Mouse (Mus musculus): Measurements from ENCODE around the gene Msi1.
"Not testable (repeated sequence)": the region's sequence is repeated elsewhere in the genome, so short reads cannot be mapped to it uniquely, and the experiment has no call there.

Msi1 gene

GRCm38 (mm10) chr5:115488841-115489698 lies 59.7 kb downstream of the Msi1 start:
- peak; percentile 35 for ATAC-seq (ENCODE audit: low TSS enrichment)

DNA sequence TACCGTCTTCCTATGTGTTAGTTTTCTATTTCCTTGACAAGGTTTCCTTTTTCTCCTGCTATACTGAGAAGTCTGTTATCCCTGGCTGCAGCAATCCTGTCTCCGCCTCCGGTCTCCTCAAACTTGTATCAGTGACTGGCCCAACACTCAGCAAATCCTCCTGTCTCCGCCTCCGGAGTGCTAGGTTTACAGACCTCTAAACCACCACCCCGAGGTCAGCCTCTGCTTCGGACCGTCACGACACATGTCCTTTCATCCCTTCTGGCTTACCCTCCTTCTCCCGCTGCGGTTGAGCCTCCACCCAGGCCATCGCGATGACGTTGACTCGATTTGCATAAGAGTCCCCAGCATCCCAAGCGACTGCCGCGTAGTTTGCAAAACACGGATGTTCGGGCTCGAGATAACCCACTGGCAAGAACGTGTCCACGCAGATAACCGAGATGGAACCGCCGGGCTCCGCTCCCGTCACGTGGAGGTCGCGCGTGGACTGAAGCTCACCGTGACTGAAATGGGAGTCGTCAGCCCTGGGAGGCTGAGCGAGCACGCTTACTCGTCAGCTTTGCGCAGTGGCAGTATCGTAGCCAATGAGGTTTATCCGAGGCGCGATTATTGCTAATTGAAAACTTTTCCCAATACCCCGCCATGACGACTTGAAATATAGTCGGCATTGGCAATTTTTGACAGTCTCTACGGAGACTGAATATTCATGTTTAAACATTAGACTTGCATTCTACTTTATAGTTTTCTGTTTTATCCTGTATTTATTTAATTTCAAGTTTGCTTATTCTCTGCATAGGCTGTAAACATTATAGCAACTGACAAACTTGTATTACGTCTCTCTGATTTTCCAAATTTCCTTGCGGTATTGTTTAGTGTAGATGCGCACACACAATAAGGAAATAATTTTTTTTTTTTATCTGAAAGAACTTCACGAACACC lies 60.6 kb downstream of the Msi1 start:
- peak; percentile 67 for ATAC-seq (ENCODE audit: low TSS enrichment)

- ATAC-seq (ENCODE audit: low TSS enrichment) = no peak
Observed at GRCm38 (mm10) chr5:115490638-115491000, 61.2 kb downstream of the Msi1 start.

DNA sequence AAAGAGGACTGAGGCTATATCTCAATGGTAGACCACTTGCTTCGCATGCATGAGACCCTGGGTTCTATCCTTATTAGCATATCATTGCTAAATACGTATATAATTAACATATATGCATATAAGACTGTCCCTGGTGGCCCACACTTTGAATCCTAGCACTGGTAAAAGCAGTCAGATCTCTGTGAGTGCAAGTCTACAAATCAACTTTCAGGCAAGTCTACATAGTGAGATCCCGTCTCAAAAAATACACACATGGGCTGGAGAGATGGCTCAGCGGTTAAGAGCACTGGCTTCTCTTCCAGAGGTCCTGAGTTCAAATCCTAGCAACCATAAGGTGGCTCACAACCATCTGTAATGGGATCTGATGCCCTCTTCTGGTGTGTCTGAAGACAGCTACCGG lies 61.7 kb downstream of the Msi1 start:
- no peak for ATAC-seq (ENCODE audit: low TSS enrichment)

- no peak for ATAC-seq (ENCODE audit: low TSS enrichment)
Observed at GRCm38 (mm10) chr5:115491771-115492322, 62.4 kb downstream of the Msi1 start.

- ATAC-seq (ENCODE audit: low TSS enrichment) = no peak
Observed at GRCm38 (mm10) chr5:115492711-115493335, 63.4 kb downstream of the Msi1 start.

DNA sequence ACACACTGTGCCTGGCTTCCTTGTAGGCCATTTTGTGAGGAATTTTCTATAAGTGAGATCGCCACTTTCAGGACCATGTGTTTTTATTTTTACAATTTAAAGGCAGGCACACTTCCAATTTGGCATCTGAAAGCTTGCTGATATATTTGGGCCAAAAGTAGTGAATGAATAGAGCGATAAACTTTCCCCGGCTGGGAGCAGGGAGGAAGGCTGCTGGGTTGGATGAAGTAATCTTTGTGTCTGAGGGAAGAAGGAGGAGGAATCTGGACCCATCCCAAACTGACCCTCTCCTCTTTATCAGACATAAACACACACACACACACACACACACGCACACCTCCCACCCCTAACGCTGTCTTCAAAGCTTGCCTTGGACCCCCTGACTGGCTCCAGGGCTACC lies 64.0 kb downstream of the Msi1 start:
- ATAC-seq (ENCODE audit: low TSS enrichment) = no peak

DNA sequence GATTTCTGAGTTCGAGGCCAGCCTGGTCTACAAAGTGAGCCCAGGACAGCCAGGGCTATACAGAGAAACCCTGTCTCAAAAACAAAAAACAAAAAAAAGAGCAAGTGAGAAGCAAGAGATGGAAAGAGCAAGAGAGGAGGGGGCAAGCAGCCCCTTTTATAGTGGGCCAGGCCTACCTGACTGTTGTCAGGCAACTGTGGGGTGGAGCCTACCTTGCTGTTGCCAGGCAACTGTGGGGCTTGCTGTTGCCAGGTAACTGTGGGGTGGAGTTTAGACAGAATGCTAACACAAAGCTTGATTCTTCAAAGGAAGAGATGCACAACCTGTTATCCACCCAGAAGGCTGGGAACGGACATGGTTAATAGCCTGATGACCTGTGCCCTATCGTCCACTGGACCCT lies 66.2 kb downstream of the Msi1 start:
- not testable (repeated sequence) for ATAC-seq (ENCODE audit: low TSS enrichment)

DNA sequence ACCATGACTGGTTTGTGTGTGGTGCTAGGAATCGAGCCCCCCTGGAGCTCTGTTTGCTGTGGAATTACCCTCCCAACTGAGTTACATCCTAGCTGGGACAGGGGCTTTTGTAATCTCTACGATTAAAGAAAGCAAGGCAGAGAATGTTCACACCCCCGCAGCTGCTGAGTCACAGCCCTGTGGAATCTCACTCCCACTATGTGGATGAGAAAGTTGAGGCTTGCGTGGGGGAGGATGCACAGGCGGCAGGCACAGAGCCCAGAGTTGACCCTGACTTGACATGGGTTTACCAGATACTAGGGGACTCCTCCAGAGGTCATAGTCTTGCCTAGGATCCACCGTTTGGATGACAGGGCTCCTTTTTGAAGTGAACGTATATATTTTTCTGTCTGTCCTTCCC lies 67.6 kb downstream of the Msi1 start:
- ATAC-seq (ENCODE audit: low TSS enrichment) = peak; percentile 38; the same call in 1 of the 2 replicates

DNA sequence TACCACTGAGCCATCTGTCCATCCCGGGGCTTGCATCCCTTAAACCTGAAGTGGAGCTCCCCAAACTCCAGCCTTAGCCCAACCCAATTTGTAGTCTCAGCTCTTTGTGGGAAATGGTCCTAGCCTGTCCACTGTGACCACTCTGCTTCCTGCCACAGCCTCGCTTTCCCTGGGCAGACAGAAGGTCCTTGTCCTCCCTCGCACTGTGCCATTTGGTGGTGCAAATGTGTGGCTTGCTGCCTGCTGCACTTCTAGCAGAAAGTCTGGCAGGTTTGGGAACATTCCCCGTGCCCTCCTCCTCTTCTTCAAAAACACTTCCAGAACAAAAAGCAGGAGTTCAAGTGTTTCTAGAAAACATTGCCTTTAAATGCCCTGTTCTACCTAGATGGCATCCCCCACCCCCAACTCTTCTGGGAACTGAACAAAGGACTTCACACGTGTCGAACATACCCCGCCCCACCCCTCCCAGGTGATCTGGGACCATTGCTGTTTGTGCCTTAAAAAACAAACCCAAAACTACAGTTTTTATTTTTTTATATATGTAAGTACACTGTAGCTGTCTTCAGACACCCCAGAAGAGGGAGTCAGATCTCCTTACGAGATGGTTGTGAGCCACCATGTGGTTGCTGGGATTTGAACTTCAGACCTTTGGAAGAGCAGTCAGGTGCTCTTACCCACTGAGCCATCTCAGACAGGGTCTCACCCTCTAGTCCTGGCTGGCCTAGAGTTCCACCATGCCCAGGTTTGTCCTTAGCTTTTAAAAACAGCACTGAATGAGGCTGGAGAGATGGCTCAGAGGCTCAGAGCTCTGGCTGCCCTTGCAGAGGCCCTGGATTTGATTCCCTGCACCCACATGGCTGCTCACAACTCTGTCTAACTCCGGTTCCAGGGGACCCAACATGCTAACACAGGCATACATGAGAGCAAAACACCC lies 69.2 kb downstream of the Msi1 start:
- ATAC-seq (ENCODE audit: low TSS enrichment) = peak; percentile 55; the same call in 1 of the 2 replicates

- ATAC-seq (ENCODE audit: low TSS enrichment) = no peak
Observed at GRCm38 (mm10) chr5:115500383-115500935, 71.1 kb downstream of the Msi1 start.

GRCm38 (mm10) chr5:115503035-115503434 lies 73.6 kb downstream of the Msi1 start:
- ATAC-seq (ENCODE audit: low TSS enrichment) = no peak

All from frontal cortex, adult (tissue).